22 mouse cellular contexts compared by ENCODE assay signal in the genomic region with DNA sequence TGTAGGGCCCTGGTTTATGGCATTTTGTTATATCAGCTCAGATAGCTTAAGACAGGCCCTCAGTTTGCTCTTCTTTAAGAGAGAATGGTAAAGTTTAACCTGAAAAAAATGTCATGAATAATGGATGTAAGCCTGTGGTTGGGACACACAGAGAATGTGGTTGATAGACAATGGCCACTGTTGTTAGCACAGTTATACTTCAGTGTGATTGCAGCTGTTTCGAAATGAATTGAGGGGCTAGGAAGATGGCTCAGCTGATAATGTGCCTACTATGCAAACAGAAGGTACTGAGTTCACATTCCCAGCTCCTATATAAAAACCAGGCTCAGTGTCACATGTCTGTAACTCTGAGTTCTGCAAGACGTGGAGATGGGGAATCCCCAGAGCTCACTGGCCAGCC.
DNase-seq lines count a peak whose midpoint lies in the region; ATAC-seq and TF ChIP-seq lines count a peak whose summit lies in the region.
"Had no signal": no experiment of that assay in that cellular context is flagged by ENCODE, and none has a peak within 500 bp of the region (broad histone marks: within the 10 kb centered on the region; RNA-seq: fewer than 3 reads in every experiment).

No protein-coding gene starts in this region.

- peak; percentile 54 for ATAC-seq in Patski
- ATAC-seq: CD4-positive, CD25-positive, alpha-beta regulatory T cell, adult 4 months; forebrain, embryonic 14.5 days; forebrain, embryonic 16.5 days had no signal

- no peak for TF ChIP-seq CTCF in Patski (IDR thresholded peaks at IDR 0.05)

- intact Hi-C loops in heart, postnatal 25 days (cut with DNase I): no loop called here

- CTCF ChIA-PET in Patski (lab: Charles Lee): no interaction called here

- in situ Hi-C loops in Patski (cut with MboI; ENCODE audit: low pct_unique_long_range_greater_than_20kb): no loop called here

- H3K27me3 ChIP-seq in Patski: no peaks in the 10 kb centered on the region
- H3K27me3 ChIP-seq: CH12.LX; embryonic facial prominence, embryonic 13.5 days; embryonic facial prominence, embryonic 15.5 days; forebrain, embryonic 12.5 days had no signal

- DNase-seq in heart, adult 11 months: peak; percentile 17
- DNase-seq in heart, postnatal 25 days (ENCODE audit: low spot score): no peak
- DNase-seq in Patski (ENCODE audit: low read depth, low spot score): no peak
- peak; percentile 6 for DNase-seq in yolk sac, embryonic 10.5 days (ENCODE audit: low spot score)
- no peak for DNase-seq in liver
- DNase-seq: adrenal gland, adult 2 months; adrenal gland, postnatal 10 days; adrenal gland, postnatal 25 days; B cell, adult 2 months; cerebellum, adult 11-12 months; cerebellum, adult 8-10 months; cerebellum, adult 9-11 months; cerebellum, postnatal 14 days; cerebellum, postnatal 36 days; embryo, embryonic 11 days had no signal

- POLR2A ChIA-PET in Patski (lab: Charles Lee): interaction anchor here (0.7 kb wide), 1 partner anchor 668 kb away, joined by 3 read pairs; no protein-coding TSS in a partner anchor

Comparison
In these comparisons a context has a peak if more than half of its experiments do, and no peak if none do; other contexts are left out.
1. DNase-seq: peak in heart, adult 11 months (single experiment) and yolk sac, embryonic 10.5 days (single experiment); none in heart, postnatal 25 days (single experiment), Patski (single experiment) and liver (single experiment).